Mouse (Mus musculus): Measurements from ENCODE around the gene Rasal2.

GRCm38 (mm10) chr1:157141014-157141413, 271.4 kb downstream of the Rasal2 start:
- TF ChIP-seq POLR2A (IDR thresholded peaks at IDR 0.05; ENCODE audit: control insufficient read depth, low read depth, low read length) (no peak), CTCF (IDR thresholded peaks at IDR 0.05; ENCODE audit: control insufficient read depth, insufficient read depth, insufficient replicate concordance, low read depth, low read length) (no peak)
